In the genomic region with DNA sequence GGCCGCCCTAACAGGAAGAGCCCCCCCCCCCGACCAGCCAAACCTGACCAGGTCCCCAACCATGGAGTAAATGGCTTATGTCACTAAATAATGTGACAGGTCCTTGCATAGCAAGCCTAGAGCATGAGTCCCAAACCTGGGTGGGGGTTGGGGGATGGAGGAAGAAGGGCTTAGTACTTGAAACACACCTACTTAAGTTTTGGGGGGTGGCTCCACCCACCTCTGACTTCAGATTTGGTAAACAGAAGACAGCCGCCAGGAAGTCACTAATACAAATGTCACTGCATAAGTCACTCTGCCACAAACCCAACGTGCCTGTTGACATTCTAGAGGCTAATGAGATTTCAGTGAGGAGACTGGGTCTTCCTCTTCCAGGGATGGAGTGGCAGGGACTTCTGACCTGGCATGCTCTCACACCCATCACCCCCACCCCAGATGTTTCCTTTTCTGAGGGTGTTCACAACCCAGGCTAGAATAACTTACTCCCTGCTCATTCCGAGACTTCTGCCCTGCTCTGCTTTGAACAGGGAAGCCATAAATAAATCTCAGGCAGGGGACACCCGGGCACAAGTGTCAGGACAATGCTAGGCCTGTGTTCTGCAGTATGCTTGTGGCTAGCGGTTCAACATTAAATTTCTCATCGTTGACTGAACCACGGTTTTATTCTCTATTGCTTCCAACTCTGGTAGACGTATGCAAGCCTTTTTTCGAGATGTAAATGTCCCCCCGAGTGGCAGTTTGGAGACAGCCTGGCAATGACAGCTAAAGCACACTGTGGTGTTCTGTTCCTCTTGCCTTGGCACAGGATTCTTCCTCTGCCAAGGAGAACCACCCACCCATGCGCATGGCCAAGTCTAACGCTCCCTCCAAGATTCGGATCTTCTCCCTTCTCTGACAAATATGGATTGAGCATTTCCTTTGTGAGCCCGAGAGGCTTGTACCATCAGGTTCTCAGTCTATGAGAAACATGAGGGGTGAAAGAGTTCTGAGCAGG, we compare ENCODE assay signal across 12 mouse cellular contexts.
DNase-seq lines count a peak whose midpoint lies in the region; ATAC-seq lines count a peak whose summit lies in the region.
"Had no signal": no experiment of that assay in that cellular context is flagged by ENCODE, and none has a peak within 500 bp of the region (broad histone marks: within the 10 kb centered on the region; RNA-seq: fewer than 3 reads in every experiment).

No protein-coding gene starts in this region.

- H3K27ac ChIP-seq in hindbrain, embryonic 14.5 days: no peak overlapping the region
- H3K27ac ChIP-seq: embryonic facial prominence, embryonic 13.5 days; stomach, embryonic 15.5 days had no signal

- no peaks in the 10 kb centered on the region for H3K36me3 ChIP-seq in hindbrain, embryonic 14.5 days (replicated peaks; ENCODE audit: control insufficient read depth, insufficient read depth)
- H3K36me3 ChIP-seq: embryonic facial prominence, embryonic 13.5 days; stomach, embryonic 15.5 days had no signal

- H3K4me3 ChIP-seq in hindbrain, embryonic 14.5 days (replicated peaks; ENCODE audit: low read length): no peak overlapping the region
- H3K4me3 ChIP-seq: embryonic facial prominence, embryonic 13.5 days; stomach, embryonic 15.5 days had no signal

- H3K9me3 ChIP-seq in hindbrain, embryonic 14.5 days (ENCODE audit: control insufficient read depth, low read length): no peaks in the 10 kb centered on the region
- H3K9me3 ChIP-seq: embryonic facial prominence, embryonic 13.5 days; stomach, embryonic 15.5 days had no signal

- H3K27me3 ChIP-seq in hindbrain, embryonic 14.5 days (ENCODE audit: control insufficient read depth, insufficient read depth, low read length): no peaks in the 10 kb centered on the region
- H3K27me3 ChIP-seq: CH12.LX; embryonic facial prominence, embryonic 13.5 days; stomach, embryonic 15.5 days had no signal

- H3K9ac ChIP-seq in hindbrain, embryonic 14.5 days: no peak overlapping the region
- H3K9ac ChIP-seq: embryonic facial prominence, embryonic 13.5 days; stomach, embryonic 15.5 days had no signal

- intact Hi-C loops in left cerebral cortex, postnatal 14 days (cut with DNase I): no loop called here

- ATAC-seq in inflammation-experienced regulatory T-cells, adult 6 months: peak; percentile 87
- ATAC-seq in hindbrain, embryonic 14.5 days (ENCODE audit: low FRiP score): no peak

- peak; percentile 70 to 71 for DNase-seq in frontal cortex, postnatal 36 days (ENCODE audit: low spot score in 2 of 2)
- DNase-seq in frontal cortex, postnatal 25 days (ENCODE audit: low spot score in 2 of 2): no peak
- DNase-seq in B cell, adult 2 months: peak; percentile 10 to 21
- peak; percentile 39 to 63 for DNase-seq in left cerebral cortex, postnatal 14 days (ENCODE audit: low spot score in 2 of 2)
- no peak for DNase-seq in heart, adult 18-20 months
- no peak for DNase-seq in hindbrain, embryonic 14.5 days (ENCODE audit: low spot score)
- DNase-seq in urinary bladder, adult 2 months (ENCODE audit: low spot score): no peak
- DNase-seq: heart, postnatal 14 days had no signal

- 82% methylated on average over 16 of the region's 16 CpGs for WGBS in hindbrain, embryonic 14.5 days

- H3K4me2 ChIP-seq in hindbrain, embryonic 14.5 days (replicated peaks): no peak overlapping the region
- H3K4me2 ChIP-seq: embryonic facial prominence, embryonic 13.5 days; stomach, embryonic 15.5 days had no signal

- H3K4me1 ChIP-seq in hindbrain, embryonic 14.5 days (replicated peaks; ENCODE audit: control insufficient read depth, insufficient read depth, low read length): no peaks in the 10 kb centered on the region
- H3K4me1 ChIP-seq: stomach, embryonic 15.5 days had no signal

Comparison
In these comparisons a context has a peak if more than half of its experiments do, and no peak if none do; other contexts are left out.
1. DNase-seq: peak in frontal cortex, postnatal 36 days (2 of 2), B cell, adult 2 months (2 of 2) and left cerebral cortex, postnatal 14 days (2 of 2); none in frontal cortex, postnatal 25 days (0 of 2), heart, adult 18-20 months (0 of 2), hindbrain, embryonic 14.5 days (single experiment) and urinary bladder, adult 2 months (single experiment).